Comparison of ENCODE assay signal across 10 mouse cellular contexts in the genomic region with DNA sequence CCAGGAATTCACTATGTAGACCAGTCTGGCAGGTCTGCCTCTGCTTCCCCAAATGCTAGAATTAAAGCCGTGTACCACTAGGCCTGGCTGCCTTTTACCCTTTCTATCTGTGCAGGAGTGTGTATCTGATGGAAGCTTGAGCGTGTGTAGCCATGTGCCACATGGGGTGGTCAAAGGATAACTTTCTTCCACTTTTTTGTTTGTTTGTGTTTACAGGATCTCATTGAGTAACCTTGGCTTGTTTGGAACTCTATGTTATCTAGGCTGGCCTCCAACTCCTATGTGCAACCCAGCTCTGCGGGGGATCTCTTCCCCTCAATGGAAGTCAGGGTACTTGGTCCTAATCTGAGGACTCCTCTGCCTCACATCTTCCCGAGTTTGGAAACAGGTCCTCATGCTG. TPM values are rescaled to one million over a fixed set of nuclear protein-coding genes. Genes with fewer than 3 reads are reported as not detected.
DNase-seq lines count a peak whose midpoint lies in the region; ATAC-seq and TF ChIP-seq lines count a peak whose summit lies in the region.
"Had no signal": no experiment of that assay in that cellular context is flagged by ENCODE, and none has a peak within 500 bp of the region (broad histone marks: within the 10 kb centered on the region; RNA-seq: fewer than 3 reads in every experiment).

No protein-coding gene starts in this region.

- TF ChIP-seq RAD21 in MEL (IDR thresholded peaks at IDR 0.05; ENCODE audit: low read depth, low read length), result no peak

- TF ChIP-seq POLR2A in MEL (IDR thresholded peaks at IDR 0.05; ENCODE audit: control insufficient read depth in 1 of 2, insufficient read depth in 1 of 2, low read depth in 1 of 2, low read length in 2 of 2, poor library complexity in 1 of 2), result no peak

- H3K9ac ChIP-seq in MEL (ENCODE audit: control insufficient read depth, low read depth, low read length, poor library complexity, severe bottlenecking), result peak overlapping the region; percentile 49
- H3K9ac ChIP-seq in hindbrain, embryonic 11.5 days (ENCODE audit: low read depth, low read length), result no peak overlapping the region
- H3K9ac ChIP-seq in liver, postnatal 0 days (replicated peaks), result no peak overlapping the region

- H3K27me3 ChIP-seq in heart, embryonic 10.5 days (ENCODE audit: insufficient read depth, poor library complexity, severe bottlenecking), result no peaks in the 10 kb centered on the region
- H3K27me3 ChIP-seq in MEL (ENCODE audit: control insufficient read depth in 1 of 2, insufficient read depth in 2 of 2, low read length in 2 of 2), result no peaks in the 10 kb centered on the region
- H3K27me3 ChIP-seq in hindbrain, embryonic 11.5 days (ENCODE audit: control insufficient read depth, insufficient read depth, low read length), result no peaks in the 10 kb centered on the region
- H3K27me3 ChIP-seq in liver, postnatal 0 days (ENCODE audit: insufficient read depth, low read length), result no peaks in the 10 kb centered on the region

- peaks cover 29% of the 10 kb centered on the region for H3K4me1 ChIP-seq in heart, embryonic 10.5 days
- H3K4me1 ChIP-seq in MEL (ENCODE audit: control insufficient read depth in 1 of 2, insufficient read depth in 2 of 2, low read length in 2 of 2), result peaks cover 10 to 18% of the 10 kb centered on the region in 2 experiments
- peaks cover 4% of the 10 kb centered on the region for H3K4me1 ChIP-seq in hindbrain, embryonic 11.5 days (replicated peaks; ENCODE audit: control insufficient read depth, insufficient read depth, low read length)
- H3K4me1 ChIP-seq in liver, postnatal 0 days (ENCODE audit: insufficient read depth), result peaks cover 38% of the 10 kb centered on the region

- peak overlapping the region; percentile 99 for H3K4me3 ChIP-seq in heart, embryonic 10.5 days
- peak overlapping the region; percentile 19 to 28 for H3K4me3 ChIP-seq in MEL (ENCODE audit: control insufficient read depth in 1 of 2, insufficient read depth in 1 of 2, low read depth in 2 of 2, low read length in 2 of 2)
- no peak overlapping the region; the same call in 1 of the 2 replicates for H3K4me3 ChIP-seq in hindbrain, embryonic 11.5 days (ENCODE audit: low read depth, low read length)
- H3K4me3 ChIP-seq in liver, postnatal 0 days (ENCODE audit: low read depth, low read length), result no peak overlapping the region

- H3K9me3 ChIP-seq in heart, embryonic 10.5 days, result no peaks in the 10 kb centered on the region
- no peaks in the 10 kb centered on the region for H3K9me3 ChIP-seq in MEL (replicated peaks; ENCODE audit: insufficient read depth, low read length)
- no peaks in the 10 kb centered on the region for H3K9me3 ChIP-seq in hindbrain, embryonic 11.5 days (ENCODE audit: control insufficient read depth, low read length)
- no peaks in the 10 kb centered on the region for H3K9me3 ChIP-seq in liver, postnatal 0 days (ENCODE audit: low read length)

- ATAC-seq in hindbrain, embryonic 11.5 days (ENCODE audit: low FRiP score), result no peak
- ATAC-seq in liver, postnatal 0 days, result no peak

- H3K36me3 ChIP-seq in heart, embryonic 10.5 days, result no peaks in the 10 kb centered on the region
- peaks cover 0 to 15% of the 10 kb centered on the region in 2 experiments; a peak in 2 of 4 replicates for H3K36me3 ChIP-seq in MEL (ENCODE audit: control insufficient read depth in 1 of 2, insufficient read depth in 2 of 2, low read length in 2 of 2)
- no peaks in the 10 kb centered on the region for H3K36me3 ChIP-seq in hindbrain, embryonic 11.5 days (ENCODE audit: control insufficient read depth, insufficient read depth, low read length)
- no peaks in the 10 kb centered on the region for H3K36me3 ChIP-seq in liver, postnatal 0 days (replicated peaks; ENCODE audit: insufficient read depth, low read length)

- peaks cover 36% of the 10 kb centered on the region for H3K79me2 ChIP-seq in MEL (ENCODE audit: control insufficient read depth, insufficient read depth, low read length, poor library complexity)

- H3K27ac ChIP-seq in heart, embryonic 10.5 days, result peak overlapping the region; percentile 88; the same call in 1 of the 2 replicates
- H3K27ac ChIP-seq in MEL (ENCODE audit: control insufficient read depth, low read depth, low read length), result peak overlapping the region; percentile 26
- no peak overlapping the region for H3K27ac ChIP-seq in hindbrain, embryonic 11.5 days (ENCODE audit: low read depth, low read length)
- H3K27ac ChIP-seq in liver, postnatal 0 days (ENCODE audit: low read depth), result peak overlapping the region; percentile 93

- TF ChIP-seq CTCF in MEL (IDR thresholded peaks at IDR 0.05 in 2 of 3, conservative IDR thresholded peaks at IDR 0.05 in 1 of 3; ENCODE audit: control insufficient read depth in 1 of 3, insufficient read depth in 1 of 3, low read depth in 2 of 3, low read length in 3 of 3, poor library complexity in 1 of 3, severe bottlenecking in 1 of 3), result no peak
- TF ChIP-seq CTCF in liver, postnatal 0 days (IDR thresholded peaks at IDR 0.05; ENCODE audit: low read depth), result no peak

- peak overlapping the region; percentile 83 for H3K4me2 ChIP-seq in hindbrain, embryonic 11.5 days (replicated peaks; ENCODE audit: low read depth, low read length)
- peak overlapping the region; percentile 91 for H3K4me2 ChIP-seq in liver, postnatal 0 days (ENCODE audit: low read depth, low read length)

- TF ChIP-seq EP300 in MEL (IDR thresholded peaks at IDR 0.05; ENCODE audit: low read depth in 1 of 2, low read length in 2 of 2), result 0 out of 4 replicates have a peak, but pooled peaks of 1 of the 2 experiments have one; percentile 10
- TF ChIP-seq EP300 in liver, postnatal 0 days (IDR thresholded peaks at IDR 0.05; ENCODE audit: low read depth), result no peak

- WGBS in heart, embryonic 10.5 days, result 43% methylated on average over 4 of the region's 4 CpGs
- 49% methylated on average over 4 of the region's 4 CpGs for WGBS in hindbrain, embryonic 11.5 days
- WGBS in liver, postnatal 0 days (ENCODE audit: insufficient replicate concordance), result 43% methylated on average over 4 of the region's 4 CpGs

- no peak for DNase-seq in heart, embryonic 10.5 days (ENCODE audit: low spot score)
- no peak for DNase-seq in heart, adult 8-10 months (ENCODE audit: low spot score)
- DNase-seq in MEL (ENCODE audit: low read depth, low spot score), result peak; percentile 64
- DNase-seq in hindbrain, embryonic 11.5 days (ENCODE audit: low spot score), result no peak
- no peak for DNase-seq in liver, postnatal 0 days
- no peak for DNase-seq in layer of hippocampus, postnatal 14 days (ENCODE audit: low spot score in 2 of 2)
- no peak for DNase-seq in thymus, postnatal 0 days (ENCODE audit: low spot score)
- no peak for DNase-seq in right cerebral cortex, postnatal 25 days
- DNase-seq: gastrocnemius, postnatal 25 days; thymus, postnatal 25 days had no signal

TF ChIP-seq in MEL, 35 proteins besides CTCF, POLR2A, EP300 and RAD21:
- TF ChIP-seq USF2 (IDR thresholded peaks at IDR 0.05; ENCODE audit: borderline replicate concordance in 1 of 2, insufficient read depth in 1 of 2, low read depth in 1 of 2, low read length in 2 of 2) (no peak), ZNF384 (IDR thresholded peaks at IDR 0.05; ENCODE audit: low read depth, low read length) (no peak), MAFK (IDR thresholded peaks at IDR 0.05; ENCODE audit: borderline replicate concordance, low read depth, low read length) (no peak), MAX (IDR thresholded peaks at IDR 0.05; ENCODE audit: low read length) (peak; percentile 89), GATA1 (IDR thresholded peaks at IDR 0.05; ENCODE audit: low read depth, low read length) (peak; percentile 52), MEF2A (IDR thresholded peaks at IDR 0.05; ENCODE audit: extremely low read depth, insufficient replicate concordance, low read depth, low read length, poor library complexity, severe bottlenecking) (no peak), JUND (IDR thresholded peaks at IDR 0.05; ENCODE audit: low read depth, low read length) (no peak), CHD1 (IDR thresholded peaks at IDR 0.05; ENCODE audit: low read depth, low read length) (no peak), USF1 (IDR thresholded peaks at IDR 0.05; ENCODE audit: low read depth, low read length) (no peak), ZMIZ1 (IDR thresholded peaks at IDR 0.05; ENCODE audit: low read depth, low read length) (no peak), MYC (IDR thresholded peaks at IDR 0.05; ENCODE audit: low read depth, low read length) (peak; percentile 56; the same call in 1 of the 2 replicates), MAZ (IDR thresholded peaks at IDR 0.05; ENCODE audit: low read depth, low read length) (no peak), SIN3A (IDR thresholded peaks at IDR 0.05; ENCODE audit: low read length) (peak; percentile 23; the same call in 1 of the 2 replicates), MXI1 (IDR thresholded peaks at IDR 0.05; ENCODE audit: low read depth, low read length) (peak; percentile 52), TCF12 (IDR thresholded peaks at IDR 0.05; ENCODE audit: low read depth, low read length) (peak; percentile 26; the same call in 1 of the 2 replicates), TBP (IDR thresholded peaks at IDR 0.05; ENCODE audit: low read depth, low read length) (no peak)

RNA-seq across cellular contexts. Expression of a gene that starts 1.1 kb away (rescaled TPM):
- 76.9 and 82.8 TPM in 2 replicates for polyA plus RNA-seq in heart, embryonic 10.5 days (2016; fragmentation: Nextera tagmentation; extraction: Ambion mirVana)
- total RNA-seq in heart, adult 8-10 months (2022), result 10 to 100 TPM; 39.6 to 52.2 (median 45.2) TPM
- total RNA-seq in MEL (2012; rRNA removed), result 50.0 and 57.4 TPM in 2 replicates
- polyA plus RNA-seq in MEL (2012; ENCODE audit: insufficient read depth in 1 of 2, insufficient read length in 2 of 2, low read depth in 1 of 2, low replicate concordance in 2 of 2, missing spikeins in 1 of 2), result 10 to 100 TPM in 1 of 2 experiments, not detected in 1; 71.3 TPM
- polyA plus RNA-seq in hindbrain, embryonic 11.5 days (2014; fragmentation: Nextera tagmentation; extraction: Ambion mirVana), result 88.9 and 95.2 TPM in 2 replicates
- polyA plus RNA-seq in liver, postnatal 0 days (2015; fragmentation: Nextera tagmentation; extraction: Ambion mirVana), result 49.1 and 53.0 TPM in 2 replicates
- 10 to 100 TPM; 57.2 to 57.4 TPM for total RNA-seq in layer of hippocampus, postnatal 14 days (2021)
- 87.2 and 88.5 TPM in 2 replicates for polyA plus RNA-seq in thymus, postnatal 0 days (2015; fragmentation: Nextera tagmentation; extraction: Ambion mirVana)

RNA-seq across cellular contexts. Expression of a gene that starts 49.2 kb away (rescaled TPM):
- polyA plus RNA-seq in heart, embryonic 10.5 days (2016; fragmentation: Nextera tagmentation; extraction: Ambion mirVana), result 21.2 and 21.9 TPM in 2 replicates
- total RNA-seq in heart, adult 8-10 months (2022), result 10 to 100 TPM; 15.5 to 20.3 (median 19.3) TPM
- 19.3 and 23.1 TPM in 2 replicates for total RNA-seq in MEL (2012; rRNA removed)
- polyA plus RNA-seq in MEL (2012; ENCODE audit: insufficient read depth in 1 of 2, insufficient read length in 2 of 2, low read depth in 1 of 2, low replicate concordance in 2 of 2, missing spikeins in 1 of 2), result 10 to 100 TPM in 1 of 2 experiments, not detected in 1; 48.8 TPM
- polyA plus RNA-seq in hindbrain, embryonic 11.5 days (2014; fragmentation: Nextera tagmentation; extraction: Ambion mirVana), result 12.0 and 13.8 TPM in 2 replicates
- 26.3 and 26.5 TPM in 2 replicates for polyA plus RNA-seq in liver, postnatal 0 days (2015; fragmentation: Nextera tagmentation; extraction: Ambion mirVana)
- 10 to 100 TPM; 12.7 to 13.4 TPM for total RNA-seq in layer of hippocampus, postnatal 14 days (2021)
- 15.6 and 16.2 TPM in 2 replicates for polyA plus RNA-seq in thymus, postnatal 0 days (2015; fragmentation: Nextera tagmentation; extraction: Ambion mirVana)

Comparison
In these comparisons a context has a peak if more than half of its experiments do, and no peak if none do; other contexts are left out.
1. H3K4me3 ChIP-seq: peak in heart, embryonic 10.5 days (single experiment) and MEL (2 of 2); none in hindbrain, embryonic 11.5 days (single experiment) and liver, postnatal 0 days (single experiment).